Mouse (Mus musculus): ENCODE data around the gene Odf2l. TPM values are rescaled to one million over a fixed set of nuclear protein-coding genes. Genes with fewer than 3 reads are reported as not detected.

The Odf2l gene
- polyA plus RNA-seq, 1 experiment from 2014 or later: 16.2 TPM

GRCm38 (mm10) chr3:145143856-145144255 lies 25.5 kb downstream of the Odf2l start:
- H3K27ac ChIP-seq: no peak overlapping the region
- no peaks in the 10 kb centered on the region for H3K27me3 ChIP-seq (replicated peaks)
- 88% methylated on average over 10 of the region's 10 CpGs for WGBS
- no peaks in the 10 kb centered on the region for H3K4me1 ChIP-seq
- ATAC-seq (ENCODE audit: insufficient read depth, low FRiP score, low read depth): no peak
- no peaks in the 10 kb centered on the region for H3K9me3 ChIP-seq
- H3K9ac ChIP-seq: no peak overlapping the region
- H3K36me3 ChIP-seq: no peaks in the 10 kb centered on the region
- no peak overlapping the region for H3K4me2 ChIP-seq
- H3K4me3 ChIP-seq (replicated peaks): no peak overlapping the region

GRCm38 (mm10) chr3:145146871-145147270 lies 28.5 kb downstream of the Odf2l start:
- no peaks in the 10 kb centered on the region for H3K9me3 ChIP-seq
- no peaks in the 10 kb centered on the region for H3K4me1 ChIP-seq
- H3K4me2 ChIP-seq: no peak overlapping the region
- H3K27ac ChIP-seq: no peak overlapping the region
- H3K27me3 ChIP-seq (replicated peaks): no peaks in the 10 kb centered on the region
- no peak for ATAC-seq (ENCODE audit: insufficient read depth, low FRiP score, low read depth)
- 0 out of 2 replicates have a peak, but pooled peaks cover 3% of the 10 kb centered on the region for H3K36me3 ChIP-seq
- no peak overlapping the region for H3K9ac ChIP-seq
- no peak overlapping the region for H3K4me3 ChIP-seq (replicated peaks)
- 93% methylated on average over 9 of the region's 9 CpGs for WGBS

GRCm38 (mm10) chr3:145147483-145147882 lies 29.1 kb downstream of the Odf2l start:
- H3K4me2 ChIP-seq: no peak overlapping the region
- H3K9ac ChIP-seq: no peak overlapping the region
- H3K27ac ChIP-seq: no peak overlapping the region
- 0 out of 2 replicates have a peak, but pooled peaks cover 3% of the 10 kb centered on the region for H3K36me3 ChIP-seq
- no peak overlapping the region for H3K4me3 ChIP-seq (replicated peaks)
- 81% methylated on average over 2 of the region's 2 CpGs for WGBS
- no peaks in the 10 kb centered on the region for H3K4me1 ChIP-seq
- no peaks in the 10 kb centered on the region for H3K27me3 ChIP-seq (replicated peaks)
- no peak for ATAC-seq (ENCODE audit: insufficient read depth, low FRiP score, low read depth)
- H3K9me3 ChIP-seq: no peaks in the 10 kb centered on the region

GRCm38 (mm10) chr3:145147952-145148351 lies 29.6 kb downstream of the Odf2l start:
- no peak overlapping the region for H3K27ac ChIP-seq
- no peak overlapping the region for H3K4me3 ChIP-seq (replicated peaks)
- H3K4me1 ChIP-seq: no peaks in the 10 kb centered on the region
- H3K4me2 ChIP-seq: no peak overlapping the region
- H3K9me3 ChIP-seq: no peaks in the 10 kb centered on the region
- 0 out of 2 replicates have a peak, but pooled peaks cover 3% of the 10 kb centered on the region for H3K36me3 ChIP-seq
- no peak for ATAC-seq (ENCODE audit: insufficient read depth, low FRiP score, low read depth)
- H3K9ac ChIP-seq: no peak overlapping the region
- no peaks in the 10 kb centered on the region for H3K27me3 ChIP-seq (replicated peaks)

- WGBS: 88% methylated on average over 7 of the region's 7 CpGs
- Histone ChIP-seq H3K27ac (no peak overlapping the region), H3K4me1 (no peaks in the 10 kb centered on the region), H3K27me3 (replicated peaks) (no peaks in the 10 kb centered on the region), H3K9me3 (no peaks in the 10 kb centered on the region), H3K9ac (no peak overlapping the region), H3K4me3 (replicated peaks) (no peak overlapping the region), H3K4me2 (no peak overlapping the region), H3K36me3 (0 out of 2 replicates have a peak, but pooled peaks cover 3% of the 10 kb centered on the region)
- ATAC-seq (ENCODE audit: insufficient read depth, low FRiP score, low read depth): no peak
Measured at GRCm38 (mm10) chr3:145151092-145151491, 32.7 kb downstream of the Odf2l start.

GRCm38 (mm10) chr3:145151933-145152332 lies 33.5 kb downstream of the Odf2l start:
- Histone ChIP-seq H3K9ac (no peak overlapping the region), H3K27me3 (replicated peaks) (no peaks in the 10 kb centered on the region), H3K4me3 (replicated peaks) (no peak overlapping the region), H3K4me2 (no peak overlapping the region), H3K4me1 (no peaks in the 10 kb centered on the region), H3K9me3 (no peaks in the 10 kb centered on the region), H3K36me3 (0 out of 2 replicates have a peak, but pooled peaks cover 3% of the 10 kb centered on the region), H3K27ac (no peak overlapping the region)
- ATAC-seq (ENCODE audit: insufficient read depth, low FRiP score, low read depth): peak; percentile 60; the same call in 1 of the 2 replicates
- 51% methylated on average over 7 of the region's 7 CpGs for WGBS

GRCm38 (mm10) chr3:145156883-145157282 lies 38.5 kb downstream of the Odf2l start:
- Histone ChIP-seq H3K4me2 (no peak overlapping the region), H3K36me3 (0 out of 2 replicates have a peak, but pooled peaks cover 5% of the 10 kb centered on the region), H3K27ac (no peak overlapping the region), H3K4me3 (replicated peaks) (no peak overlapping the region), H3K9me3 (no peaks in the 10 kb centered on the region), H3K9ac (no peak overlapping the region), H3K4me1 (no peaks in the 10 kb centered on the region), H3K27me3 (replicated peaks) (no peaks in the 10 kb centered on the region)
- ATAC-seq (ENCODE audit: insufficient read depth, low FRiP score, low read depth): no peak
- WGBS: 86% methylated on average over 6 of the region's 6 CpGs

- no peaks in the 10 kb centered on the region for H3K9me3 ChIP-seq
- H3K4me3 ChIP-seq (replicated peaks): no peak overlapping the region
- no peaks in the 10 kb centered on the region for H3K27me3 ChIP-seq (replicated peaks)
- ATAC-seq (ENCODE audit: insufficient read depth, low FRiP score, low read depth): no peak
- 85% methylated on average over 3 of the region's 3 CpGs for WGBS
- H3K9ac ChIP-seq: no peak overlapping the region
- H3K4me1 ChIP-seq: no peaks in the 10 kb centered on the region
- no peak overlapping the region for H3K27ac ChIP-seq
- 0 out of 2 replicates have a peak, but pooled peaks cover 5% of the 10 kb centered on the region for H3K36me3 ChIP-seq
- H3K4me2 ChIP-seq: no peak overlapping the region
Measured at GRCm38 (mm10) chr3:145158441-145158840, 40.1 kb downstream of the Odf2l start.

- no peaks in the 10 kb centered on the region for H3K4me1 ChIP-seq
- 91% methylated on average over 11 of the region's 11 CpGs for WGBS
- no peaks in the 10 kb centered on the region for H3K9me3 ChIP-seq
- no peak for ATAC-seq (ENCODE audit: insufficient read depth, low FRiP score, low read depth)
- H3K27ac ChIP-seq: no peak overlapping the region
- no peak overlapping the region for H3K4me2 ChIP-seq
- no peak overlapping the region for H3K4me3 ChIP-seq (replicated peaks)
- H3K36me3 ChIP-seq: no peaks in the 10 kb centered on the region
- no peaks in the 10 kb centered on the region for H3K27me3 ChIP-seq (replicated peaks)
- H3K9ac ChIP-seq: no peak overlapping the region
Measured at GRCm38 (mm10) chr3:145166741-145167140, 48.4 kb downstream of the Odf2l start.

- Histone ChIP-seq H3K4me2 (no peak overlapping the region), H3K9me3 (no peaks in the 10 kb centered on the region), H3K27me3 (replicated peaks) (no peaks in the 10 kb centered on the region), H3K27ac (no peak overlapping the region), H3K36me3 (no peaks in the 10 kb centered on the region), H3K9ac (no peak overlapping the region), H3K4me1 (no peaks in the 10 kb centered on the region), H3K4me3 (replicated peaks) (no peak overlapping the region)
- ATAC-seq (ENCODE audit: insufficient read depth, low FRiP score, low read depth): no peak
- 57% methylated on average over 5 of the region's 5 CpGs for WGBS
Measured at GRCm38 (mm10) chr3:145167766-145168165, 49.4 kb downstream of the Odf2l start.

GRCm38 (mm10) chr3:145168844-145169696 lies 50.7 kb downstream of the Odf2l start:
- Histone ChIP-seq H3K9me3 (no peaks in the 10 kb centered on the region), H3K4me2 (no peak overlapping the region), H3K9ac (no peak overlapping the region), H3K27me3 (replicated peaks) (no peaks in the 10 kb centered on the region), H3K36me3 (no peaks in the 10 kb centered on the region), H3K4me3 (replicated peaks) (no peak overlapping the region), H3K27ac (no peak overlapping the region), H3K4me1 (no peaks in the 10 kb centered on the region)
- no peak for ATAC-seq (ENCODE audit: insufficient read depth, low FRiP score, low read depth)
- 76% methylated on average over 13 of the region's 13 CpGs for WGBS

GRCm38 (mm10) chr3:145170028-145170427 lies 51.6 kb downstream of the Odf2l start:
- Histone ChIP-seq H3K9me3 (no peaks in the 10 kb centered on the region), H3K36me3 (no peaks in the 10 kb centered on the region), H3K4me3 (replicated peaks) (no peak overlapping the region), H3K27ac (no peak overlapping the region), H3K4me1 (no peaks in the 10 kb centered on the region), H3K27me3 (replicated peaks) (no peaks in the 10 kb centered on the region), H3K4me2 (no peak overlapping the region), H3K9ac (no peak overlapping the region)
- ATAC-seq (ENCODE audit: insufficient read depth, low FRiP score, low read depth): no peak
- WGBS: 78% methylated on average over 4 of the region's 4 CpGs
